Mouse (Mus musculus): Measurements from ENCODE around the gene Hus1b. TPM values are rescaled to one million over a fixed set of nuclear protein-coding genes. Genes with fewer than 3 reads are reported as not detected.

Hus1b gene
- polyA plus RNA-seq, 1 experiment: 0.10 TPM

GRCm38 (mm10) chr13:30913028-30913427, 34.5 kb downstream of the Hus1b start:
- Histone ChIP-seq H3K4me3 (ENCODE audit: insufficient read depth, low read length) (no peak overlapping the region), H3K4me1 (ENCODE audit: control insufficient read depth, insufficient read depth, low read length) (peaks cover 2% of the 10 kb centered on the region), H3K27ac (ENCODE audit: insufficient read depth, low read length) (no peak overlapping the region)
- TF ChIP-seq POLR2A (IDR thresholded peaks at IDR 0.05; ENCODE audit: extremely low read depth, insufficient read depth, low read length) (no peak), CTCF (IDR thresholded peaks at IDR 0.05; ENCODE audit: extremely low read depth, insufficient read depth, low read length) (no peak)

GRCm38 (mm10) chr13:30911931-30912625, 35.5 kb downstream of the Hus1b start:
- no peak overlapping the region for H3K4me3 ChIP-seq (ENCODE audit: insufficient read depth, low read length)
- H3K27ac ChIP-seq (ENCODE audit: insufficient read depth, low read length): no peak overlapping the region
- H3K4me1 ChIP-seq (ENCODE audit: control insufficient read depth, insufficient read depth, low read length): peaks cover 2% of the 10 kb centered on the region
- TF ChIP-seq CTCF (IDR thresholded peaks at IDR 0.05; ENCODE audit: extremely low read depth, insufficient read depth, low read length) (no peak), POLR2A (IDR thresholded peaks at IDR 0.05; ENCODE audit: extremely low read depth, insufficient read depth, low read length) (no peak)

DNA sequence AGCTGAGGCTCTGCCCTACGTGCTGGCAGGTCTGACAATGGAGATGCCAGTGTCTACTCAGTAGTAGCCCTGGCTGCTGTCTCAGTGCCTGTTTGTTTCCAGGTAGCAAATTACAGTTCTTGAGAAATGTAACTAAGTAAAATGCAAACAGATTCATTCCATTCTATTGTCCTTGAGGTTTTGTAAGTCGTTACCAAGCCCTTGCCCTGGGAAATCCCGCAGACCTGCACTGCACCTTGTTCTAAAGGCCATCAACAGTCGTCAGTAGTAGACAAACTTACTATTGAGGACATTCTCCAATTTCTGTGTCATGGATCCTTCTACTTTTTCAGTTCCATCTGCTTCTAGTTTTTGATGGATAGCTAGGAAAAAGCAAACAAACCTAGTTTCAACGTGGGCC, 36.7 kb downstream of the Hus1b start:
- peaks cover 2% of the 10 kb centered on the region for H3K4me1 ChIP-seq (ENCODE audit: control insufficient read depth, insufficient read depth, low read length)
- TF ChIP-seq CTCF (IDR thresholded peaks at IDR 0.05; ENCODE audit: extremely low read depth, insufficient read depth, low read length) (no peak), POLR2A (IDR thresholded peaks at IDR 0.05; ENCODE audit: extremely low read depth, insufficient read depth, low read length) (no peak)
- no peak overlapping the region for H3K4me3 ChIP-seq (ENCODE audit: insufficient read depth, low read length)
- no peak overlapping the region for H3K27ac ChIP-seq (ENCODE audit: insufficient read depth, low read length)

DNA sequence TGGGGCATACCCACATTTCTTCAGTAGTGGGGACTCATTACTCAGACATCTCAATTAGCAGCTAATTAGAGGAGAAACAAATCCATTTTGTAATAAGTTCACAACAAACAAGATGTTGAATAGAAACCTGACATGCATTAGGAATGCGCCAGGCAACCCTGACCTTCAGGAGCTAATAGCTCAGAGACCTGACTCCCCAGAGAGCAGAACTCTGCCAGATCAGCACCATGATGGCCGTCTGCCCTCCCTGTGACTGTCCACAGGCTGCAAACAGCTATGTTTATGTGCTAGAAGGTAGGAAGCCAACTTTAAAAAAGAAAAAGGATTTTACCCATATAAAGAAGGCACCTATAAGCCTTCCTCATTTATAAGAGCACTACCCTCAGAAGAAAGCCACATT, 45.3 kb downstream of the Hus1b start:
- no peak for TF ChIP-seq CTCF (IDR thresholded peaks at IDR 0.05; ENCODE audit: extremely low read depth, insufficient read depth, low read length)
- TF ChIP-seq POLR2A (IDR thresholded peaks at IDR 0.05; ENCODE audit: extremely low read depth, insufficient read depth, low read length): no peak
- Histone ChIP-seq H3K27ac (ENCODE audit: insufficient read depth, low read length) (no peak overlapping the region), H3K4me1 (ENCODE audit: control insufficient read depth, insufficient read depth, low read length) (no peaks in the 10 kb centered on the region)

GRCm38 (mm10) chr13:30901387-30902041, 46.0 kb downstream of the Hus1b start:
- no peak overlapping the region for H3K27ac ChIP-seq (ENCODE audit: insufficient read depth, low read length)
- H3K4me1 ChIP-seq (ENCODE audit: control insufficient read depth, insufficient read depth, low read length): no peaks in the 10 kb centered on the region
- no peak for TF ChIP-seq POLR2A (IDR thresholded peaks at IDR 0.05; ENCODE audit: extremely low read depth, insufficient read depth, low read length)
- no peak for TF ChIP-seq CTCF (IDR thresholded peaks at IDR 0.05; ENCODE audit: extremely low read depth, insufficient read depth, low read length)
- no peak overlapping the region for H3K4me3 ChIP-seq (ENCODE audit: insufficient read depth, low read length)

More for the DNA sequence above, 45.3 kb downstream of the Hus1b start:
- no peak overlapping the region for H3K4me3 ChIP-seq (ENCODE audit: insufficient read depth, low read length)

Other genes with a start within 250 kb of the Hus1b start
- 0.25 and 0.30 TPM in 2 replicates for gene Irf4, start 198.5 kb downstream of the Hus1b start, polyA plus RNA-seq (2012; rRNA removed)
- 25.2 and 26.6 TPM in 2 replicates for gene Exoc2, start 26.3 kb upstream of the Hus1b start, polyA plus RNA-seq (2012; rRNA removed)
- gene Gm5447, start 26.4 kb upstream of the Hus1b start, polyA plus RNA-seq (2012; rRNA removed): 0.06 TPM in 1 of 2 replicates, not detected in the other

Measured in cortical plate, adult 2 months (tissue).